Mouse (Mus musculus): Measurements from ENCODE around the gene Tmem126b. TPM values are rescaled to one million over a fixed set of nuclear protein-coding genes. Genes with fewer than 3 reads are reported as not detected.

Gene Tmem126b
- 6.9 and 9.7 TPM in 2 replicates for polyA plus RNA-seq (2012; rRNA removed)

DNA sequence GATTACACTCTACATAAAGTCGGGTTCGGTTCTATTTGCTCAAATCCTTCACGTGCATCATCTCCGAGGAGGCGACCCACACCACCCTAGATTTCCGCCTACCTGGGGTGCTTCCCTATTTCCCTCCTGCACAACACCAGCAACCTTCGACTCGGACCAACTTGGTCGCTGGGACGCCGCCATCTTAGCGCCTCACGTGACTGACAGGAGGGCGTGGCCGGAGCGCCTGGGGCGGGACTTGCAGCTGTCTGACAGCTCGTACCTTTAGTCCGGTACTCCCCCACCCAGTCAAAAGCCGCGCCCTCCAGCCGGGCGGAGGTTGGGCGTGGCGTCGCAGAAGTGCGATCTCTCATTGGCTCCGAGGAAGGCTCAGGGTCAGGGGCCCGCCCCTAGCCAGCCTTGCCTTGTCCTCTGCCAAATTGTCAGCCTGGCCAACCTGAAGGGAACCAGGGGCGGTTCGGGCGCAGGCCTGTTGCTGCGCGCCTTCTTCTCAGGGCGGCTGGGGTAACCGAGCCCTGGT lies at the start of gene Tmem126b:
TSS of gene Tmem126b (minus strand) at position 209 of the 520 bp plus-strand sequence.

GRCm38 (mm10) chr7:90476313-90477245 lies 778 bp upstream of the Tmem126b start, which contains the start of gene Dlg2:
Gene Dlg2 (plus strand): TSS chr7:90476672.

GRCm38 (mm10) chr7:90456845-90457468 lies 18.8 kb downstream of the Tmem126b start, which contains the start of gene Tmem126a:
Gene Tmem126a (minus strand): TSS chr7:90457229.

DNA sequence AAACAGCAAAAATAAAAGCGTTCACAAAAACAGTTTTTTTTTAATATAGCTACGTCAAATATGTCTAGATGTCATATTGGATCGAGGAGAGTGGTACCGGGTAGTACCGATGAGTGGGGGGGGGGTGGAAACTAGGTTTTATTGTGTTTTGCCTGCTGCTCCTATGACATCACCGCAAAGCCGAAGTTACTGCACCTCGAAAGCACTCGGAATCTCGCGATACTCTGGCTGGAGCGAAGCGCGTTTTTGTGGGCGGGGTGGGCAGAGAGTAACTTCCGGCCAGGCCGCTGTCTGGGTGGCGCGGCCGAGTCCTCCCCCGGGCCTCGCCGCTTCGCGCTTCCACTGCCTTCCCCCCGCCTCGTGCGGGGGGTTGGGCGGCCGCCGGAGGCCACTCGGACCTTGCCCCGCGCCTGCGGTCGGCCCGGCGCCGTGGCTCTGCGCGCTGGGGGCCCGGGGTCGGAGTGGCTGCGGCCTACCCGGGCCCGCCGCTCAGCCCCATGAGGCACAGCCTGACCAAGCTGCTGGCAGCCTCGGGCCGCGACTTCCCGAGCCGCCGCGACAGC lies 33.2 kb downstream of the Tmem126b start, which contains the start of gene Crebzf:
TSS of gene Crebzf (plus strand) at position 212 of the 563 bp plus-strand sequence.

GRCm38 (mm10) chr7:90426020-90427001 lies 49.5 kb downstream of the Tmem126b start, which contains the start of gene Ccdc89:
Gene Ccdc89 (plus strand): TSS chr7:90426577.

Other genes starting within 250 kb of the Tmem126b start
- gene Ccdc83, start 210.2 kb downstream of the Tmem126b start, polyA plus RNA-seq (2012; rRNA removed) = not detected in 2 replicates
- gene Sytl2, start 173.7 kb downstream of the Tmem126b start, polyA plus RNA-seq (2012; rRNA removed) = 7.7 and 12.8 TPM in 2 replicates
- 0.37 and 0.70 TPM in 2 replicates for gene Ccdc89, start 49.4 kb downstream of the Tmem126b start, polyA plus RNA-seq (2012; rRNA removed)
- 80.8 and 124 TPM in 2 replicates for gene Crebzf, start 33.3 kb downstream of the Tmem126b start, polyA plus RNA-seq (2012; rRNA removed)
- 6.8 and 11.9 TPM in 2 replicates for gene Tmem126a, start 18.8 kb downstream of the Tmem126b start, polyA plus RNA-seq (2012; rRNA removed)
- 0.47 and 1.3 TPM in 2 replicates for gene Dlg2, start 671 bp upstream of the Tmem126b start, polyA plus RNA-seq (2012; rRNA removed)

All from ovary, adult 2 months (tissue).